Mouse (Mus musculus): ENCODE results near the gene Zfp229.

- no peak for TF ChIP-seq CTCF (IDR thresholded peaks at IDR 0.05; ENCODE audit: borderline replicate concordance, control insufficient read depth, extremely low read depth, insufficient read depth, low read length, poor library complexity)
- no peak for TF ChIP-seq POLR2A (IDR thresholded peaks at IDR 0.05; ENCODE audit: control insufficient read depth, extremely low read depth, insufficient read depth, low read length, poor library complexity)
Measured at GRCm38 (mm10) chr17:21702281-21703240, 28.0 kb upstream of the Zfp229 start.

Data from thymus, adult 2 months (tissue).